Mouse (Mus musculus): ENCODE data around the gene Chaf1a.

DNA sequence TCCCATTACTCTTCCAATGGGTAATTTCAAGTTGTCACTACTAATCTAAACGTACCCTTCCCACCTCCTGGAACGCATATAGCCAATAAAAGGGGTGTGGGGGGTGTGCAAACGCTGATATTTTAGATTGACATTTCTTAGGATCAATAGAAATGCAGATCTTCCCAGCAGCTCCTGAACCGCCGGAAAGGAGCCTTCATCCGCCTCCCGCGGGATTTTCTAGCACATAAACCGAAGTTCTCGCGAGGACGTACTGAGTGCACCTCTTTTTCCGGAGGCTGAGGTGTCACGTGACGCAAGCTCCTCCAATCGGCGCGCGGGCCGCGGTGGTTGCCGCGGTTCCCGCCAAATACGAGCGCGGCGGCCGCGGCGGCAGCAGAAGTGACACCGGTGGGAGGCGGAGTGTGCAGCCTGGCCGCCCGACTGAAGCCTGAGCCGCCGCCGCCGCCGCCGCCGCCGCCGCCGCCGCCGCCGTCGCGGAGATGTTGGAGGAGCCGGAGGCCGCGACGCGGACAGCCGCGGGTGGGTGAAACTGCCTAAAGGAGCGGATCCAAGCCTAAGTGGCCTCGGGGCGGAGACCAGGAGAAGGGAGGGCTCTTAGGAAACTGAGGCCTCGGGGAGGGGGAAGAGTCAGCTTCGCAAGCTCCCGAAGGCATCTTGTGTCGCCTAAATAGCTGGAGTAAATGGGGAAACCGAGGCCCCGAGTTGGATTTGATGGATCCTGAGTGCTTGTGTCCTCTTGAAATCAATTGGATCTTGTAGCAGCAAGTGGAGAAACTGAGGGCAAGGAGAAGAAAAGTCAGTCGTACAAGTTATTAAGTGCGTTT lies at the start of gene Chaf1a:
- TF ChIP-seq CTCF (IDR thresholded peaks at IDR 0.05; ENCODE audit: insufficient read depth, low read length): no peak
- TF ChIP-seq POLR2A (IDR thresholded peaks at IDR 0.05; ENCODE audit: borderline replicate concordance, extremely low read depth, low read depth, low read length): peak; percentile 48; the same call in 1 of the 2 replicates
